8 mouse cellular contexts compared by ENCODE assay signal in the genomic region with DNA sequence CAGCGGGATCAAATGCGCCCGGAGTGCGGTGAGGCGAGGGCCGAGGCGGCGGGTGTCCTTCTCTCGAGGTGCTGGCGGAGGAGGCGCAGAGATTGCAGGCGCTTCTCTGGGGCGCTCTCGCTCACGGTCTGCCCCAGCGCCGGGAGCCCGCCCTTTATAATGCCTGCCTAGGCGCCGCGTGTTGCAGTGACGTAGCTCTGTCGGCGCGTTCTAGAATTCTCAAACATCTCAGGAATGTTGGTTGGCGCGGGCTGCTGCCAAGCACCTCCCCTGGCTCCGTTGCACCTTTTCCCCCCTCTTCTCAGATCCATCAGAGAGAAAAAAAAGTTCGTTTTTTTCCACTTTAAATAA. TPM values are rescaled to one million over a fixed set of nuclear protein-coding genes. Genes with fewer than 3 reads are reported as not detected.
DNase-seq lines count a peak whose midpoint lies in the region; ATAC-seq and TF ChIP-seq lines count a peak whose summit lies in the region.

A gene (minus strand): TSS at position 130 of the 351 bp plus-strand sequence.

- DNase-seq in ES-CJ7 (ENCODE audit: low read depth, low spot score), result peak; percentile 87
- peak; percentile 40 to 53 for DNase-seq in frontal cortex, postnatal 25 days (ENCODE audit: low spot score in 2 of 2)
- peak; percentile 86 for DNase-seq in hindbrain, embryonic 11.5 days (ENCODE audit: low spot score)
- DNase-seq in left cerebral cortex, postnatal 14 days (ENCODE audit: low spot score in 2 of 2), result peak; percentile 58 to 67
- peak; percentile 93 for DNase-seq in mesoderm, embryonic 11.5 days (ENCODE audit: low read depth, low spot score)
- no peak for DNase-seq in thymus, postnatal 14 days

- H3K9me3 ChIP-seq in hindbrain, embryonic 11.5 days (ENCODE audit: control insufficient read depth, low read length), result no peaks in the 10 kb centered on the region

- H3K27me3 ChIP-seq in hindbrain, embryonic 11.5 days (ENCODE audit: control insufficient read depth, insufficient read depth, low read length), result peaks cover 14% of the 10 kb centered on the region
- peaks cover 4% of the 10 kb centered on the region; the same call in 1 of the 2 replicates for H3K27me3 ChIP-seq in small intestine, adult 2 months (ENCODE audit: control insufficient read depth, insufficient read depth, low read length)

- ATAC-seq in hindbrain, embryonic 11.5 days (ENCODE audit: low FRiP score), result peak; percentile 58

- peak within 1 kb of the TSS; percentile 82 for H3K9ac ChIP-seq in hindbrain, embryonic 11.5 days (ENCODE audit: low read depth, low read length)

- TF ChIP-seq POLR2A in bone marrow macrophage, adult 2 months (IDR thresholded peaks at IDR 0.05; ENCODE audit: borderline replicate concordance, low read depth, low read length), result no peak
- peak; percentile 88 for TF ChIP-seq POLR2A in small intestine, adult 2 months (IDR thresholded peaks at IDR 0.05; ENCODE audit: low read depth, low read length)

- H3K36me3 ChIP-seq in hindbrain, embryonic 11.5 days (ENCODE audit: control insufficient read depth, insufficient read depth, low read length), result no peaks in the 10 kb centered on the region
- H3K36me3 ChIP-seq in small intestine, adult 2 months (ENCODE audit: control insufficient read depth, insufficient read depth, low read length), result 0 out of 2 replicates have a peak, but pooled peaks cover 1% of the 10 kb centered on the region

- peaks cover 5% of the 10 kb centered on the region; the same call in 1 of the 2 replicates for H3K4me1 ChIP-seq in bone marrow macrophage, adult 2 months (ENCODE audit: control insufficient read depth, insufficient read depth, low read length)
- peaks cover 20% of the 10 kb centered on the region for H3K4me1 ChIP-seq in hindbrain, embryonic 11.5 days (replicated peaks; ENCODE audit: control insufficient read depth, insufficient read depth, low read length)
- H3K4me1 ChIP-seq in small intestine, adult 2 months (ENCODE audit: control insufficient read depth, insufficient read depth, insufficient read length, low read length), result 0 out of 2 replicates have a peak, but pooled peaks cover 4% of the 10 kb centered on the region

- H3K4me2 ChIP-seq in hindbrain, embryonic 11.5 days (replicated peaks; ENCODE audit: low read depth, low read length), result peak within 1 kb of the TSS; percentile 76

- H3K4me3 ChIP-seq in bone marrow macrophage, adult 2 months (ENCODE audit: insufficient read depth, low read length), result peak within 1 kb of the TSS; percentile 61
- peak within 1 kb of the TSS; percentile 63 for H3K4me3 ChIP-seq in hindbrain, embryonic 11.5 days (ENCODE audit: low read depth, low read length)
- peak within 1 kb of the TSS; percentile 78 for H3K4me3 ChIP-seq in small intestine, adult 2 months (ENCODE audit: low read depth, low read length)

- WGBS in hindbrain, embryonic 11.5 days, result 0% methylated on average over 27 of the region's 29 CpGs
- WGBS in small intestine, adult 2 months, result under 1% methylated on average over 29 of the region's 29 CpGs

- intact Hi-C loops in left cerebral cortex, postnatal 14 days (cut with DNase I), result loop anchor here (5.0 kb wide), 2 partner anchors 182 to 257 kb away; no protein-coding TSS in a partner anchor

- no peak for TF ChIP-seq CTCF in bone marrow macrophage, adult 2 months (IDR thresholded peaks at IDR 0.05; ENCODE audit: low read depth, low read length)
- no peak for TF ChIP-seq CTCF in small intestine, adult 2 months (IDR thresholded peaks at IDR 0.05; ENCODE audit: extremely low read depth, insufficient read length, insufficient replicate concordance, low read depth, low read length)

- H3K27ac ChIP-seq in bone marrow macrophage, adult 2 months (ENCODE audit: insufficient read depth, low read depth, low read length), result no peak within 1 kb of the TSS
- H3K27ac ChIP-seq in hindbrain, embryonic 11.5 days (ENCODE audit: low read depth, low read length), result peak within 1 kb of the TSS; percentile 67
- peak within 1 kb of the TSS; percentile 74 for H3K27ac ChIP-seq in small intestine, adult 2 months (ENCODE audit: insufficient read depth, low read depth, low read length)

RNA-seq across cellular contexts. Expression of the gene that starts here (rescaled TPM):
- polyA plus RNA-seq in bone marrow macrophage, adult 2 months (2012; ENCODE audit: insufficient read depth, insufficient read length, missing spikeins), result 3.6 and 4.1 TPM in 2 replicates
- 23.5 and 23.7 TPM in 2 replicates for polyA plus RNA-seq in hindbrain, embryonic 11.5 days (2014; fragmentation: Nextera tagmentation; extraction: Ambion mirVana)
- 1 to 10 TPM; 5.6 to 9.4 TPM for total RNA-seq in left cerebral cortex, postnatal 14 days (2021)
- 6.1 and 7.5 TPM in 2 replicates for polyA plus RNA-seq in small intestine, adult 2 months (2012; rRNA removed)
